Mouse (Mus musculus) cortical plate, adult 2 months (tissue): ENCODE measurements around the gene Hebp1.

Experiments used
- CTCF ChIP-seq: fragments of 200-500 bp; IDR thresholded peaks from 2 replicates; pipeline ENCODE4 v1.5.1; 2011; ENCODE audit warnings: mild to moderate bottlenecking, control low read depth, low read length; ENCODE audit not compliant: insufficient read depth; ENCODE audit errors: extremely low read depth
- POLR2A ChIP-seq: fragments of 200-500 bp; IDR thresholded peaks from 2 replicates; pipeline ENCODE4 v1.6.1; 2011; ENCODE audit warnings: mild to moderate bottlenecking, low read length, control low read depth; ENCODE audit not compliant: insufficient read depth; ENCODE audit errors: extremely low read depth

GRCm38 (mm10) chr6:135107014-135107413 is 90.8 kb downstream of the Hebp1 start:
- no peak for TF ChIP-seq CTCF
- no peak for TF ChIP-seq POLR2A
